Mouse (Mus musculus): Measurements from ENCODE around the gene Camk2b. TPM values are rescaled to one million over a fixed set of nuclear protein-coding genes. Genes with fewer than 3 reads are reported as not detected.
A peak's percentile ranks its signal among the peaks of the same experiment; 100 is the strongest.
"Not testable (repeated sequence)": the region's sequence is repeated elsewhere in the genome, so short reads cannot be mapped to it uniquely, and the experiment has no call there.

Gene Camk2b
- total RNA-seq, 2 experiments from 2014 or later, result 8.7 to 8.8 TPM

DNA sequence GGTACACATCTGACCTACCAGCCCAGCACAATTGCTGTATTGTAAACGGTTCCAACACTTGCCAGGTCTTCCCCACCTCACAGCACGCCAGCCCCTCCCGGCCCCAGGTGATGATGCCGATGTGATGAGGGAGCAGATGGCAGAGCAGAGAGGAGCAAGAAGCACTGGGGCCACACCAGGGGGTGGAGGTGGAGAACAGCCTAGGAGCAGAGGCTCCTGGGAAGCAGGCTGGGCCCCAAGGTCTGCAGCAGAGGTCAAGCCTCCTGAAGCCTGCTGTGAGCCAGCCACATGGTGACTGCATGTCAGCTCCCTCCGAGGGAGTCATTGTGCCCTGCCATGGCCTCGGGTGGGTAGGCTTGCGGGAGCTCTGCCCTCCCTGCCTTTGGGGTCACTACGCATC lies 85.6 kb downstream of the Camk2b start:
- DNase-seq, result no peak

DNA sequence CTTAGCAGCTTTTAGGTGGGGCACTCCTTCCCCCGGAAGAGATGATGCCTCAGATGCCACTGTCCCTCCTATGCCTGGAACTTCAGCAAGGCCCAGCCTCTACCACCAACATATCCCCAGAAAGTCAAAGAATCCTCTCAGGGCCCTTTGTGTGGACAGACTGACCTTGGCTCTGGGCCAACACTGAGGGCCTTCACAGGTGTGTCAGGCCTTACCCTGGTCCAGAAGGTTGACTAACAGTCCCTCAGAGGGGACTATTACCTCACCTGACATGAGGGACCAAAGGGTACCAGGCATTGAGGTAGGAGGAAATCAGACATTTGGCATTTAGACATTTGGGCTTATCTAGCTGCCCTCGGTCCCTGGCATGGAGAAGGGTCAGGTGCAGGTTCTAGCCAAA lies 86.1 kb downstream of the Camk2b start:
- DNase-seq, result no peak

DNA sequence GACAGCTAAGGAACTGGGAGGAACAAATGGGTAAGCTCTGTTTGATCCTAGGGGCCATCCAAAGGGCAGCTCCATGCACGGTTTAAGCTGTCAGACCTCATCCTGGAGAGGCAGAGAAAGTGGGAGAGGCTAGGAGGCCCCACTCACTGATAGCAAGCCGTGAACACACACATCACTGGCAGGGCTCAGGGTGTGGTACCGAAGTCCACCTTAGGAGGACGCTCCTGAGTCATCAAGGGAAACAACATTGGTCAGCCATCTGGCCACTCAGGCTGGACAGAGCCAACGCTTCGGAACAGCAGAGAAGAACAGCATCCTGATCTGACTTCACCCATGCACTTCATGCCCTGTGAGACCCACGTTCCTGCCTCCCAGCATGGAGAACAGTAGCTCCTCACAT lies 87.1 kb downstream of the Camk2b start:
- no peak for DNase-seq

DNA sequence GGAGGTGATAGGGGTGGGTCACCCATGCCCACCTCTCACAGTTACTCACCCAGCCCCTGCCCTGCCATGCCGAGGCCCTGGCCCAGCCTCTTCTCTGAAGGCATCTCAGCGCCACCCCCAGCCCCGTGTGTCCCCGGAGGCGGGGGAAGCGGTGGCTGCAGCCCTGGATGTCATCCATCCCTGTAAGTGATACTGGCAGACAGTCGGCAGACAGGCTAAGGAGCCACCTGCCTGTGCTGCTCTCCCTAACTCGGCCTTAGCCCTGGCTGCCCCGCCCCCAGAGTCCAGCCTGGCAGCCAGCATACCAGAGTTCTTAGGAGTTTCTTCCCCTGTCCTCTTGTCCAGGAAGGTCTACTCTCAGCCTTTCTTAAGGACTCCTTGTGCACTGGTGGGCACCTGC lies 90.1 kb downstream of the Camk2b start:
- no peak for DNase-seq

DNA sequence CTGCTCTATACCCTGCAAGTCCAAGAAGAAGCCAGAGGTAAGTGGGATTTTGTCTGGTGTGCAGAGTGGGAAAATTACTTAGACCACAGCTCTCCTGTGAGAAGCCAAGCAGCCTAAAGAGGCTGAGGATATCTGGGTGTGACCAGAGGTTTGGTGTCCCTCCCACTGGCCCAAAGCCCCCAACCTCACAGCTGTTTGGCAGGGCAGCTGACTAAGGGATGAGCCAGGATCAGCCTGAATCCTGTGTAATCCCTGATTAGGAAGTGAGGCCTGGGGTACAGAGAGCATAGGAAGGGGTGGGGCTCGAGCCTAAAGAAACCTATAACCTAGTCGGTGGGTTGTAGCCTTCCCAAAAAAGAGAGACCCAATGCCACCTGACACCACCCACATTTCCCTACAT lies 91.1 kb downstream of the Camk2b start:
- no peak for DNase-seq

DNA sequence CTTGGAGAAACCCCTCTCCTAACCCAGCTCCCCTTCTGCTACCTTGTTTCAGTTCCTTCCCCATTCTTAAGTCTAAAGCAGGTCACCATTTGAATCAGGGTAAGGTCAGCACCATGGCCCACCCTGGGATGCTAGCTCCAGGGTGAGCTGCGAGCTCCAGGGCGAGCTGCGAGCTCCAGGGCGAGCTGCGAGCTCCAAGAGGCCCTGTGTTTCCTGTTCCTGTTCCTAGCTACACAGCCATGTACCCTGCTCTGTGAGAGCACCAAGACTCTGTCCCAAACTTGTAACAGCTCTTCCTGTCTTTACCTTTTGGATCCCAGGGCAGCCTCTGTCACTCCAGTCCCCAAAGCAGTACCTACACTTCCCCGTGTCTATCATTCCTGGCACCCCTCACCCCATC lies 92.1 kb downstream of the Camk2b start:
- no peak for DNase-seq

DNA sequence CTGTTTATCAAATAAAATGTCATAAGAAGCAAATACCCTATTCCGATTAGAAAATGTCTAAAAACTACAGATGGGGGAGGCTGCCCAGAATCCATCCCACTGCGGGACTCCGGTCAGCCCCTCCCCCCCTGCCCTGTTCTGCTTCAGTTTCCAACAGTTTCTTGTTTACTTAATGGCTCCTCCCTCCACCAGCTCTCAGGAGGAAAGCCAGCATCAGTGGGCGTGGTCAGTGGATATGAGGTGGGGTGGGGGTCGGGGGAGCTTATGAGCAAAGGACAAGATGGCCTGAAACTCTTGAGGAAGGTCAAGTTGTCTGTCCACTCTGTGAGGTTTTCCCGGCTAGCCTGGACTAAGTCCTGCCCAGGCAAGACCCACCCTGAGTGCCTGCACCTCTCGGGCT lies 93.0 kb downstream of the Camk2b start:
- no peak for DNase-seq

DNA sequence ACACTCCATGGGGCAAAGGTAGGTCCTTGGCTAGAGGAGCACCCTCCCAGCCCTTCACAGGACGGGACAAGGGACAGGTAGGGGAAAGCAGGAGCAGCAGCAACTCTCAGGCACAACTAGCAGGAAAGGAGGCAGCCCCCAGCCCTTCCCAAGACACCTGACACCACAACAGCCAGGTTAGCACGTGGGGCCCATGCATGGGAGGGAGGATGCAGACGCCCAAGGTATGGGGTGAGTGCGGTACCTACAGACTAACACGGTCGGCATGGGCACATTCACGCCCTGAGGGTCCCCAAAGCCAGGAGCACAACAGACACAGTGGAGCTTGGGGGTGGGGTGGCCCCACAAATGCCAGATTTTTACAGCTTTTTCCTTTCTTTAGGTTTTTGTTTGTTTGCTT lies 95.0 kb downstream of the Camk2b start:
- no peak for DNase-seq

DNA sequence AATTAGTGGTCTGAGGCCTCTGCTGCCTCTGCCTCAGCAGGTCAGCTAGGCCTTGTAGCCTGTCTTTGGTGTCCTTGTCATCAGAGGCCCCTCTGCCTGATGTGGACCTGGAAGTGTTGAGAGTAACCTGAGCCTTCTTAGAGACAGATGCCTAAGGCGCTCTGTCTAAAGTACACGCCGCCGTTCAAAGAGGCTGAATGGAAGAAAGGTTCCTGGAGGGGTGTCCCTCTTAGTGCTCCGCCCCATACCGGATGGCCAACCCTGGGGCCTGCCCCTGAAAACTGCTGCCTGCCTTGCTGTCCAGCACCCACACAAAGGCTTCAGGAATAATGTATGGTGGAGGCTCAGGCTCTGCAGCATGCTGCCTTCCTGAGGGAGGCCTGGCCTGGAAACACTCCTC lies 97.9 kb downstream of the Camk2b start:
- no peak for DNase-seq

DNA sequence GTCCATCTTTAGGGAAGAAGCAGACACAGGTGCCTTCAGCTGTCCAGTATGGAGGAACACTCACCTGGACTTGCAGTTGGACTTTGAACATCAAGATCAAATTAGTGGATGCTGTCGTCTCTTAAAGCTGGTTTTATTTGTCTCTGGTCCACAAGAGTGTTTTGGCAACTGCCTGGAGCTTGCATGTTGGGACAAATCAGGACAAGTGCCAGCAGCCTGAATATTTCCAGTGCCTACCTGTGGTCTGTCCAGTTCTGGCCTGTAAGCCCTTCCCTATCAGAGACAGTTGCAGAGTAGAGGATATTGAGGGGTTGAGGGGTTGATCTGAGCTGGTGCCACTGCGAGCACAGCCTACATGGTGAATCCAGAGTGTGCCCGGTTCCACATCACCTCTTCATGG lies 99.4 kb downstream of the Camk2b start:
- no peak for DNase-seq

DNA sequence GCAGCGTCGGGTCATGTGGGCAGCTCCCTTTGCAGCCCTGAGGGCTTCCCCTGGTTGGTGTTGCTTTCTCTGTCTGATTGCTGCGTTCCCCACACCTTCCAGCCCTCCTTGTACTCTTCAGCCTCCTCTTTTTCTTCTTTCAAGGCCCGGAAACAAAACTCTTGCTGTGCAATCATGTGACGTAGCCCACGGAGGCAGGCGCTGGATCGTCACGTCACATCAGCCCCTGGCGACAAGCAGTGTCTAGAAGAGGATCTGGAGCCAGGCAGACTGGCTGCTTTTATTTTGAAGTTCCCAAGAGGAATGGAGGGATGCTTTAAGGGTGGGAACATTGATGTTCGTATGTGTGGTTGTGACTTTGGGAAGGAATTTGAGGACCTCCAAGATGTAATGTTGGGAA lies 100.3 kb downstream of the Camk2b start:
- DNase-seq, result no peak

DNA sequence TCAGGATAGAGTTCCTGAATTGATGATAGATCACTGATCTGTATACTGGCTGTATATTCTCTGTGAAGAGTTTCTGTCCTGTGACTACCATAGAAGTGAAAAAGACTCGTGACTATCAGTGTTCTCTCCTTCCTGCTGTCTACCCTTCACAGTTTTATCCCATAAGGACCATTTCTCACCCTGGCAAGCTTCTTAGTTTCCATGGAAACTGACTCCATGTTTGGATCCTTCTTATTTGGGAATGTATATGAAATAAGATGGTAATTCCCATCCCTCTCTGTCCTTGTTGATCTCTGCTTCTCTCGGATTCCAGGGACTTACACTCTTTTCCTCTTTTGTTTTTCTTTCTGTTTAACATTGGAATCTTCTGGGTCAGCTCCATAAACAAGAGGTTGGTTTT lies 106.1 kb downstream of the Camk2b start:
- DNase-seq, result no peak

DNA sequence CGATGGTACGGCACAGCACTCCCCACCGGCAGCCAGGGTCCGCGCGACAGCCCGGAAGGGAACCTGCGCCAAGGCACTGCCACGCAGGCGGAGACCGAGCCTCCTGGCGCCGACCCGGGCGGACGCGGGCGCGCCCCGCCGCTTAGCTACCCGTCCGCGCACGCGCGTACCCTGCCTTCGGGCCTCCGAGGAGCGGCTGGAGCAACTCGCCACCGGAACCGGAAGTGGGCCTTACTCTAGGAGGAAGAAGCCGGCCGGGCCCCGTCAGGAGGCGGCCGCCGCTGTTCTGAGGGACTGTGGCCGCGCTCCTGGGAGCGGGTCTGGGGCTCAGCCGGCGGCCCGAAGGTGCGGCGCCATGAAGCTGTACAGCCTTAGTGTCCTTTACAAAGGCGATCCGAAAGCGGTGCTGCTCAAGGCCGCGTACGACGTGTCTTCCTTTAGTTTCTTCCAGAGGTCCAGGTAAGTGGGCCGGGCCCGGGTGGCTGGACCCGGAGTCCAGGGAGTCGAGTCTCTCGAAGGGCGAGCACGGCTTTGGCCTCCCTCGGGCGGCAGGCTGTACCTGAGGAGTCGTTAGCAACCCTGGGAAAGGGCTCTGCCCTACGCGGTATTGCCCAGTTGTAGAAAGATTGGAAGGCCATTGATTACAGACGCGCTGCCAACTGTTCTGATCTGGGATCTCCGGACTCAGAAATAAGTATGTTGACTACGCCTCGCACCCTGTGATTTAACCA lies 110.5 kb downstream of the Camk2b start, which contains the start of gene Ykt6:
TSS of gene Ykt6 (plus strand) at position 148 of the 731 bp plus-strand sequence.
- peak; percentile 97 for DNase-seq

DNA sequence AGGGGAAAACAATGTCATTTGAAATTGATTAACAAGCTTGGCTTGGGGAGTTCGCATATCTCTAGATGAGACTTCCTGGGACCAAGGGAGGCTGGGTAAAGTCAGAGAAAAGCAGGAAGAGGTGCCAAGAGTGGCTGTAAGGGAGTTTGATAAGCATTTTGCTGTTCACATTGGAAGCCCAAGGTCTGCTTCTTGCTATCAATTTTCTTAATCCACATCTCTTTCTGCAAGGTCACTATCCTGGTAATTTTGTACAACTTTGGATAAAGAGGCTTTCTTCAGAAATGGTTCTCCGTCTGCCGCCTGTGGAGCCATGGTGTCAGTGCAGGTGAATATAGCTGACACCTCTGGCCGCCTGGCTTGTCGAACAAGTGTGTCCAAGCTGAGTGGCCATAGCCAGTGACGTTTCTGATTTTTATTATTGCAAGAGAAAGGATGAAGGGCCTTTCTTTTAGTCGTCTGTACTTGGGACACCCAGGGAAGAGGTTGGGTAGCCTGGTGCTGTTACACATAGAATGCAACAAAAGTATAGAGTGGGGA lies 111.1 kb downstream of the Camk2b start:
- DNase-seq, result peak; percentile 67

DNA sequence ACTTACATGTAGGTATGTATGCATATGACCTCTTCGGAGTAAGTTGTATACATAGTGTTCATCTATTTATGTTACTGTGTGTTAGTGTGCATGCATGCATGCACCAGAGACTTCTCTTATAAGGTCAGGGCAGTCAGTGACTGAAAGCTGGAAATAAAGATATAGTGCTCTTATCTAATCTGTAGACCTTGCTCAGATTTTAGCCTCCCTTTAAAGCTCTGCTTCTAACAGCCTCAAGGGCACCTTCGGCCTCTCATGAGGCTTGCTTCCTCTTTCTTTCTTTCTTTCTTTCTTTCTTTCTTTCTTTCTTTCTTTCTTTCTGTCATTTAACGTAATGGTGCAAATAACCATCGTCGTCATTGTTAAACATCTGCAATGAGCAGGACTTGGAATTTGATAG lies 111.7 kb downstream of the Camk2b start:
- no peak for DNase-seq

DNA sequence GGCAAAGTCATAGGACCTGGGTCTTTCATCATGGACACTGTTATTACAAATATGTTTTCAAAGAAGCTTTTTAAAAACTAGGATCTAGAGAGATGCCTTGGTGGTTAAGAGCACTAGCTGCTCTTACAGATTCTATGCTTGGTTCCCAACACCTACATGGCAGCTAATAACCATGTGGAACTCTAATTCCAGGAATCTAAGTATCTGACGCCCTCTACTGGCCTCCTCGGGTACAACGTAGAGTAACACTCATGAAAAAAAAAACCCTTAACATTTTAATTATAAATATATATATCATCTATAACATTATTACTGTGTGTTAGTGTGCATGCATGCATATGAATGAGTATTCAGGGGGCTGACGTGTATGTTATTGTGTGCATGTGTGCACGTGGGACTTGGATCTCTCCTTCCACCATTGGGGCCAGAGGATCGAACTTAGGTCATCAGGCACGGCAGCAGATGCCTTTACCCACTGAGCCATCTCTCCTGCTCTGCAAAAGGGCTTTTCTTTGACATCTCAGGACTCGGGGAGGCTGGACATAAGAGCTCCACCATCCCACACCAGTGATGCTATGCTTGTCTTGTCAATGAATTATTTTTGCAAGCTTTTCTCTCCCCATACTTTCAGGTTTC lies 112.9 kb downstream of the Camk2b start:
- peak; percentile 52 for DNase-seq

DNA sequence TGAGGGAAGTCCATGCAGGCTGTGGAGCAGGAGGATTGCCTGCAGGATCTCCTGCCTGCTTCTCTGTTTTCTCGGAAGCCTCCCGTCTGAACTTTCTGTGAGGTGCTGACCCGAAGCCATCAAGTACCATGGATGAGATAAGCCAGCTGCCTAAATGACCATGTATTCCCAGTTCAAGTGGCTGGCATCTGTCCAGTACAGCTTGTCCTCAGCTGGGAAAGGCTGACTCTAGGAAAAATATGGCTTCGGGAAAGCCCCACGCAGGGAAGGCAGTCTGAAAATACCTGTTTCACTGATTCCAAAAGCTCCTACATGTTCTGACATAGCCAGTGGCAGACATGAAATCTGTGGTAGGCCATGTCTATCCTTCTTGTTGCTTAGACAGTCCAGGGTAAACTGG lies 113.7 kb downstream of the Camk2b start:
- DNase-seq, result peak; percentile 84

DNA sequence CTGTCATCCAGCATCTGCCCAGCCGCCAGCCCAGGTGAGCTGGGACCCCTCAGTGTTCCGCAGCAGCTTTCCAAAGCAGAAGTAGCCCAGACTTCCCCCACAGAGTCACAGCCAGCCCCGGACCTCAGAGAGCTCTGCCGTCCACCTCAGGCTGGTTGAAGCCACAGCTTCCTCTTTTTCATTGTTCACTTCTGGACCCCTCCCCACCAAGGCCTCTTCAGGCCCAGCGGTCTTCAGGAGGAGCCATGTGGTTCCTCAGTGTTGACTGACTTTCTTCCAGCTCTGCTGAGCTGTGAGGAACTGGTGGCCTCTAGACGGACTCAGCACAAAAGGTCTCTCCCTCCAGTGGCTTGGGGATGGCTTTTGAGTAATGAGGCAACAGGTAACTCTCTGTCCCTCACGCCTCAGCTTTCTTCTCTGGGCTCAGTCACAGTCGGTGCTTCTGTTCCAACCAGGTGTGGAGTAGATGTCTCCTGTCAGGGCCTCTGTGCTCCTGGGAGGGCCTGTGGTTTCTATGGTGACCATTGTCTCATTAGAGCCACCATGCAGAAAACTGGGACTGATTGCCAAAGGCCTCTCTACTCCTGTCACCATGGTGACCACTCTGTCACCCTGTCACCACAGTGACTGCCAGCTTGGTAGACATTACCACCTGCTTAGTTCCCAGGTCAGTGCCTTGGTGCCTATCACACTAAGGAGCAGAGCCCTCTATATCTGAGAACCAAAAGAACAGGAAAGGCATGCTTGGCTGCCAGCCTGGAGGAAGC lies 116.4 kb downstream of the Camk2b start, which contains the start of gene Gck:
TSS of gene Gck (minus strand) at position 496 of the 767 bp plus-strand sequence.
- no peak for DNase-seq

DNA sequence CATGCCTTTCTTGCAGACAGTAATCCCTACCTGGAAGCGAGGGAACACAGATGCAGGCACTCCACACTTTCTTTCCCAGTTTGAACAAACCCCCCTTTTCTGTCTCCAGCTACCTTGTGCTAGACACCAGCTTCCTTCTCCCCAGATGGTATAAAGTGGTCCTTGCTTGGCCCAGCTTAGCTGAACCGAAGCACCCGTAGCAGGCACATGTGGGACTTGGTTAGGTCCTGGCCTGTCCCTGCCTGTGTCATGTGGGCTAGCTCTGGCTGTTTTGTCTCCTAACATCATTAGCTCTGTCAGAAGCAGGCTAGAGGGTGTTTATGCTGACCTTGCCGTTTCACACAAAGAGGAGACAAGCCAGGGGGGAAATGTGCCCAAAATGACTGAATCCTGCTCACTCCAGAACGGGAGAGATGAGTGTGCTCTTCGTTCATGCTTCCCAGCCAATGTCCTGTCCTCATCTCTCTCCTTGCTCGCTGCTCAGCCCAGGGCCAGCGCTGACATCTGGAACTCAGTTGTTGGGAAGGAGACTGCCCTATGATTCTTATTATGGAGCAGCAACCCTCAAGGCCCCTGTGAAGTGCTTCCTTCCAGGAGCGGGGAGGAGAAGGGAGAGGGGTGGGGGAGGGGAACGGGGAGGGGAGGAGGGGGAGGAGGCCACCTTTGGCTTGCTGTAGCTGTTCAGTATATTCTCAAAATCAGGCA lies 117.5 kb downstream of the Camk2b start:
- DNase-seq, result no peak

DNA sequence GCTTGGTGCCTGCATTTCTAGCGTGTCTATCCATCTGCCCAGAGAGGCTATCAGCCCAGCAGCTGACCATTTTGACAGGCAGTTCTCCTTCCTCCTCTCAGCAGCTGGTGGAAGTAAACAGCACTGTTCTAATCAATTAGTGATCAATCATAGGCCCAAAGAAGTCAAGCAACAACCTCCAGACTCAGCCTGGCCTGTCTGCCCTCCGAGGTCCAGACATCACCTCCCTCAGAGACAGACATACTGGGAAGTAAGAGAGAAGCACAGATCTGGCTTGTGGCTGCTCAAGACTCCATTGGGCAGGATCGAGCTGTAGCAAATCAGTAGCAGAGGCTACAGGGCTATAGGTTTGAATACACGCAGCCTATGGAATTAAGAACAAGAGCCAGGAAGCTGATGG lies 118.4 kb downstream of the Camk2b start:
- DNase-seq, result no peak

DNA sequence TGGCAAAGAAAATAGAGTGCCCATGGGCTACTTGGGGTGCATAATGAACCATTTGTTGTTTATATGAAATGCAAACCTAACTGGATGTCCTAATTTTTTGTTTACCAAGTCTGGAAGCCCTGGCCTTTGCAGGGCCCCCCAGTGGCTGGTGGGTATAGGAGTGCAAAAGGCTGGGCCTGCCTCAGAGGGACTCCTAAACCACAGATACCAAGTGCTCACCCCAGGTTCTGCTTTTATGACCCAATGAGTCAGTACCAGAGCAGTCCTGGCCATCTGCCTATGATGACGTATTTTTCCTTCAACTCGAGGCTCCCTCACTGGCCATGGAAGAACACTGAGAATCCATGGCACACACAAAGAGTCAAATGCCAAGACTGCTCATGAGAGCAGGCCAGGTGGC lies 121.1 kb downstream of the Camk2b start:
- no peak for DNase-seq

DNA sequence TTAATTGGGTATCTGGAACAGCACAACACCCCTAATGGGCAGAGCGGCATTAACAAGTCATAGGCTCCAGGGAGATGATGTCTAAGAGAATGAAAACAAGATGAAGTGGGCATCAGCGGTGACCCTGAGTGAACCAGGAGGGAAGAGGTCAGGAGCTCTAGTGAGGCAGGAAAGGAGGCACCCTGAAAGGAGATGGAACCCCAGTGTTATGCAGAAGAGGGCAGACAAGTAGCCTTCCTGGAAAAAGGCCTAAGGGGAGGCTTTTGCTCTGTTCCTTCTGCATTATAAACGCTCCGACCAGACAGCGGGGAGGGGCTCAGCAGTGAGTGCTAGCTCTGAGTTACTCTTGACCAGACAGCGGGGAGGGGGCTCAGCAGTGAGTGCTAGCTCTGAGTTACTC lies 123.2 kb downstream of the Camk2b start:
- DNase-seq, result no peak

DNA sequence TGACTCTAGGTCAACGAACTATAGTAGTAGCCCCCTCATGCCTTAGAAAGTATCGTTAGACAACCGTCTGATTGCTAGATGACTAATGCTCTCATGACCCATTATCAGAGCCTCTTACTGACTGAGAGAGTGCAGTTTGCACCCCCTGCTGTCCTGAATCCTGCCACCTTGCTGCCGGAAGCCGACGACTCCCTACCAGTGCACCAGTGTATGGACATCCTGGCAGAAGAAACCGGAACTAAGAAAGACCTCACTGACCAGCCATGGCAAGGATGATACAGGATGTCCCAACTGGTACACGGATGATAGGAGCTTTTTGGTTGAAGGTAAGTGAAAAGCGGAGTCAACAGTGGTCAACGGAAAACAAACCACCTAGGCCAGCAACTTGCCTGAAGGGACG lies 131.6 kb downstream of the Camk2b start:
- DNase-seq, result not testable (repeated sequence)

All from heart, postnatal 4 days (tissue).